Mouse (Mus musculus) cortical plate, adult 2 months (tissue): ENCODE measurements at regions not wholly inside any gene's neighbourhood (a gene's known extent, or its start where the extent isn't known, plus 50 kb on each side); places are given as distances from the start of the nearest gene placed in this dataset.

Experiments
- H3K27ac ChIP-seq: fragments of 200-500 bp; 2 replicates; pipeline ENCODE4 v1.5.1; 2012; ENCODE audit warnings: low read length, control low read depth, inconsistent platforms; ENCODE audit not compliant: insufficient read depth
- H3K4me1 ChIP-seq: fragments of 200-500 bp; 2 replicates; pipeline ENCODE4 v1.6.1; 2011; ENCODE audit warnings: low read length; ENCODE audit not compliant: control insufficient read depth, insufficient read depth
- H3K4me3 ChIP-seq: fragments of 200-500 bp; 2 replicates; pipeline ENCODE4 v1.5.1; 2011; ENCODE audit warnings: mild to moderate bottlenecking, low read length, control low read depth; ENCODE audit not compliant: insufficient read depth
- CTCF ChIP-seq: fragments of 200-500 bp; IDR thresholded peaks from 2 replicates; pipeline ENCODE4 v1.5.1; 2011; ENCODE audit warnings: mild to moderate bottlenecking, control low read depth, low read length; ENCODE audit not compliant: insufficient read depth; ENCODE audit errors: extremely low read depth
- POLR2A ChIP-seq: fragments of 200-500 bp; IDR thresholded peaks from 2 replicates; pipeline ENCODE4 v1.6.1; 2011; ENCODE audit warnings: mild to moderate bottlenecking, low read length, control low read depth; ENCODE audit not compliant: insufficient read depth; ENCODE audit errors: extremely low read depth

- peaks cover 5% of the 10 kb centered on the region for H3K4me1 ChIP-seq
- TF ChIP-seq POLR2A = no peak
- TF ChIP-seq CTCF = no peak
- no peak overlapping the region for H3K4me3 ChIP-seq
- no peak overlapping the region for H3K27ac ChIP-seq
Measured at GRCm38 (mm10) chr3:120729671-120730070, 441.8 kb downstream of the Rwdd3 start.

- TF ChIP-seq POLR2A (no peak), CTCF (no peak)
- Histone ChIP-seq H3K27ac (no peak overlapping the region), H3K4me1 (no peaks in the 10 kb centered on the region; the same call in 1 of the 2 replicates), H3K4me3 (no peak overlapping the region)
Measured at GRCm38 (mm10) chr3:120685227-120685626, 486.3 kb downstream of the Rwdd3 start.

GRCm38 (mm10) chr3:120675906-120676305, 495.6 kb downstream of the Rwdd3 start:
- TF ChIP-seq POLR2A (no peak), CTCF (no peak)

GRCm38 (mm10) chr3:120668654-120669053, 502.8 kb downstream of the Rwdd3 start:
- TF ChIP-seq CTCF = no peak
- TF ChIP-seq POLR2A = no peak
- H3K4me1 ChIP-seq = no peaks in the 10 kb centered on the region
- no peak overlapping the region for H3K27ac ChIP-seq
- H3K4me3 ChIP-seq = no peak overlapping the region

More at GRCm38 (mm10) chr3:120675906-120676305, 495.6 kb downstream of the Rwdd3 start:
- H3K27ac ChIP-seq = no peak overlapping the region
- no peak overlapping the region for H3K4me3 ChIP-seq
- no peaks in the 10 kb centered on the region for H3K4me1 ChIP-seq

GRCm38 (mm10) chr3:120662521-120662920, 509.0 kb downstream of the Rwdd3 start:
- no peak overlapping the region for H3K27ac ChIP-seq
- no peak for TF ChIP-seq CTCF
- TF ChIP-seq POLR2A = no peak
- H3K4me1 ChIP-seq = no peaks in the 10 kb centered on the region
- no peak overlapping the region for H3K4me3 ChIP-seq

- H3K4me3 ChIP-seq = no peak overlapping the region
- H3K4me1 ChIP-seq = no peaks in the 10 kb centered on the region
- H3K27ac ChIP-seq = no peak overlapping the region
- TF ChIP-seq CTCF (no peak), POLR2A (no peak)
Measured at GRCm38 (mm10) chr3:120660776-120661175, 510.7 kb downstream of the Rwdd3 start.

- no peak overlapping the region for H3K27ac ChIP-seq
- H3K4me1 ChIP-seq = peaks cover 2% of the 10 kb centered on the region; the same call in 1 of the 2 replicates
- no peak overlapping the region for H3K4me3 ChIP-seq
- TF ChIP-seq POLR2A (no peak), CTCF (no peak)
Measured at GRCm38 (mm10) chr3:120649047-120649868, 522.2 kb downstream of the Rwdd3 start.

- Histone ChIP-seq H3K27ac (no peak overlapping the region), H3K4me1 (peaks cover 2% of the 10 kb centered on the region; the same call in 1 of the 2 replicates), H3K4me3 (no peak overlapping the region)
- no peak for TF ChIP-seq CTCF
- no peak for TF ChIP-seq POLR2A
Measured at GRCm38 (mm10) chr3:120648391-120648790, 523.1 kb downstream of the Rwdd3 start.

- no peaks in the 10 kb centered on the region for H3K4me1 ChIP-seq
- no peak overlapping the region for H3K27ac ChIP-seq
- TF ChIP-seq POLR2A (no peak), CTCF (no peak)
- no peak overlapping the region for H3K4me3 ChIP-seq
Measured at GRCm38 (mm10) chr3:120636669-120637305, 534.7 kb downstream of the Rwdd3 start.

GRCm38 (mm10) chr3:120618358-120618757, 553.1 kb downstream of the Rwdd3 start:
- Histone ChIP-seq H3K4me1 (no peaks in the 10 kb centered on the region), H3K27ac (no peak overlapping the region), H3K4me3 (no peak overlapping the region)
- no peak for TF ChIP-seq CTCF
- no peak for TF ChIP-seq POLR2A
